Mouse (Mus musculus): Measurements from ENCODE around the gene Veph1.

Gene Veph1

DNA sequence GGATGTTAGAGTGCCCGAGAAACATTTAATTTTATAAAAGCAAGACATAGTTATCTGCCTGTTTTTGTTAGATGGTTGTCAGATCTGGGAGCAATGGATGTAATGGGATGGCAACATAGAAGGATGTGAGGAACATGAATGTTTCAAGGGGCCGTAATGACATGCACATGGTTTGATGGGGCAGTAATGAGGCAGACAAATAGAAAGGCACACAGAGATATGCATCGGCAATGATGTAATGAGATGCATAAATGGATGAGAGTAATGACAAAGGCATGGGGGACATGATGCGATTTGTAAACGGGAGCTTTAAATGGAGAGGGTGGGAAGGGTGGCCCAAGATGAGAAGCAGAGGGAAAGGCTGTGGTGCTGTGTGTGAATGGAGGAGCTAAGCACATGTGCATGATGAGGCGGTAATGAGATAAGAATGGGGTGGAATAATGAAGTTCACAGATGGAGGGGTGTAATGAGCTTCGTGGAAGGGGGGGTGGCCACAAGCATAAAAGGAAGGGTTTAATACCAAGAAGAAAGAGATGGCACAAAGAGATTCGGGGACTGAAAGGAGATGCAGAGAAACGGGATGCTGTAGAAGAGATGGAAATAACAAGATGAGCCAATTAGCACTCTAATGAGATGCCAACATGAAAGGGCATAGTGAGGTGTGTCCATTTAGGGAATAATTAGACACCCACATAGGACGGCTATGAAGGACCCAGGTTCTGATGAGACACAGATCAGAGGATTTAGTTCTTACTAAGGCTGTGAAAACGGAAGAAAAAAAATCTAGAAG lies 194.6 kb downstream of the Veph1 start:
- Histone ChIP-seq H3K4me1 (replicated peaks; ENCODE audit: low read depth, low read length) (no peaks in the 10 kb centered on the region), H3K9me3 (ENCODE audit: low read length) (0 out of 2 replicates have a peak, but pooled peaks cover 3% of the 10 kb centered on the region), H3K27me3 (ENCODE audit: insufficient read depth, low read length) (no peaks in the 10 kb centered on the region), H3K4me3 (replicated peaks; ENCODE audit: low read length) (no peak overlapping the region), H3K36me3 (ENCODE audit: insufficient read depth, low read length) (no peaks in the 10 kb centered on the region)
- TF ChIP-seq NANOG (IDR thresholded peaks at IDR 0.05; ENCODE audit: borderline replicate concordance, low read length): no peak
- no peak for TF ChIP-seq POU5F1 (IDR thresholded peaks at IDR 0.05; ENCODE audit: borderline replicate concordance, low read length)
- no peak for TF ChIP-seq CTCF (conservative IDR thresholded peaks at IDR 0.05; ENCODE audit: low read length)

DNA sequence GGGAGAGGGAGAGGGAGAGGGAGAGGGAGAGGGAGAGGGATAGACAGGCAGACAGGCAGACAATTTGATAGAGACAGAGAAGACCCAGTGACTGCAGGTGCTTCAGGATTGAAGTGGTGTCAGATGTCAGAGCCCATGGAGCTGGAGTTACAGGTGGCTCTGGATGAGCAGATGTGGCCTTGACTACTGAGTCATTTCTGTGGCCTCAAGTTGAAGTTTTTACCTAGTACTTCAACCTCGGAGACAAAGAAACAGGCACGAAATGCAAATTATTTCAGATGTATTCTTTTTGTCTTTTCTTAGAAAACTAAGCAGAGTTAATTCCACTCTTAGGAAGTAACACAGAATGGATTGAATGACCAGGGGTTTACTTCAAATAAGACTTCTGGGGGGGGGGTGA lies 195.6 kb downstream of the Veph1 start:
- Histone ChIP-seq H3K36me3 (ENCODE audit: insufficient read depth, low read length) (no peaks in the 10 kb centered on the region), H3K9me3 (ENCODE audit: low read length) (0 out of 2 replicates have a peak, but pooled peaks cover 3% of the 10 kb centered on the region)

DNA sequence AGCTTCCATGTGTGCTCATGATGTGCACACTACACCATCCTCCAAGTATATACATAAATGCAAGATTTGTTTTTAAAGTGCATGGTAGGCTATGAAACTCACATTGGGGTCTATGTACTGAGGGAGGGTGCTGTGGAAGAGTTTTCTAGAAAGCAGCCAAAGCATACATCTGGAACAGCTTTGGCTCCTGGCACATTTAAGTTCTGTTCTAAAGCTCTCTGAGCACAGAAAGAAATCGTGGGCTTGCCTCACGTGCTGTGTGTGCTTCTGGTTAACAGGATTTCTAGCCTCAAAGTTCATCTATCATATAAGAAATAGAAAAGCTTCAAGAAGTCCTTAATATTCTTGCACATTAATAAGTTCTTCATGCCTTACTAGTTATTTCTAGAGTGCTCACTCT lies 204.9 kb downstream of the Veph1 start:
- H3K4me3 ChIP-seq (replicated peaks; ENCODE audit: low read length): no peak overlapping the region
- TF ChIP-seq CTCF (conservative IDR thresholded peaks at IDR 0.05; ENCODE audit: low read length) (no peak), POU5F1 (IDR thresholded peaks at IDR 0.05; ENCODE audit: borderline replicate concordance, low read length) (no peak)

More for the DNA sequence above, 195.6 kb downstream of the Veph1 start:
- no peaks in the 10 kb centered on the region for H3K27me3 ChIP-seq (ENCODE audit: insufficient read depth, low read length)
- no peaks in the 10 kb centered on the region for H3K4me1 ChIP-seq (replicated peaks; ENCODE audit: low read depth, low read length)
- TF ChIP-seq CTCF (conservative IDR thresholded peaks at IDR 0.05; ENCODE audit: low read length) (no peak), NANOG (IDR thresholded peaks at IDR 0.05; ENCODE audit: borderline replicate concordance, low read length) (no peak), POU5F1 (IDR thresholded peaks at IDR 0.05; ENCODE audit: borderline replicate concordance, low read length) (no peak)
- H3K4me3 ChIP-seq (replicated peaks; ENCODE audit: low read length): no peak overlapping the region

DNA sequence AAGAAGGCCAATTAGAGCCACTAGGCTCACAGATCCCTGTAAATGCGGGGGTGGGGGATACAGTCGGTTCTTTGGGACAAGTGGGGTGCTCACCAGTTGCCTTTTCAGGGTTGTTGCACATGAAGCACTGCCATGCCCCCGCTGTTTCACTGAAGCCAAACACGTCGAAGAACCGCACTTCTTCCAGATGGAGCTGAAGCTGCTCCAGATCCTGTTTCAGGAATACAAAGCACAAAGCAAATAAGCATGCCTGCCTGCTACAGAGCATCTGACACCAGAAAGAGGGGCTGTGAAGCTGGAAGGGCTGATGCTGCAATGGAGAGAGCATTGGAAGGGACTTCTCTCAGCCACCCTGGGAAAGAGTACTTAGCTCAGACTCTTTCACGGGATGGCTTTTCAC lies 209.0 kb downstream of the Veph1 start:
- no peak overlapping the region for H3K4me3 ChIP-seq (replicated peaks; ENCODE audit: low read length)
- H3K9me3 ChIP-seq (ENCODE audit: low read length): no peaks in the 10 kb centered on the region
- no peaks in the 10 kb centered on the region for H3K27me3 ChIP-seq (ENCODE audit: insufficient read depth, low read length)
- no peaks in the 10 kb centered on the region for H3K36me3 ChIP-seq (ENCODE audit: insufficient read depth, low read length)
- no peaks in the 10 kb centered on the region for H3K4me1 ChIP-seq (replicated peaks; ENCODE audit: low read depth, low read length)
- TF ChIP-seq POU5F1 (IDR thresholded peaks at IDR 0.05; ENCODE audit: borderline replicate concordance, low read length) (no peak), CTCF (conservative IDR thresholded peaks at IDR 0.05; ENCODE audit: low read length) (no peak), NANOG (IDR thresholded peaks at IDR 0.05; ENCODE audit: borderline replicate concordance, low read length) (no peak)

More for the DNA sequence above, 204.9 kb downstream of the Veph1 start:
- Histone ChIP-seq H3K36me3 (ENCODE audit: insufficient read depth, low read length) (no peaks in the 10 kb centered on the region), H3K27me3 (ENCODE audit: insufficient read depth, low read length) (no peaks in the 10 kb centered on the region), H3K4me1 (replicated peaks; ENCODE audit: low read depth, low read length) (no peaks in the 10 kb centered on the region), H3K9me3 (ENCODE audit: low read length) (no peaks in the 10 kb centered on the region)

DNA sequence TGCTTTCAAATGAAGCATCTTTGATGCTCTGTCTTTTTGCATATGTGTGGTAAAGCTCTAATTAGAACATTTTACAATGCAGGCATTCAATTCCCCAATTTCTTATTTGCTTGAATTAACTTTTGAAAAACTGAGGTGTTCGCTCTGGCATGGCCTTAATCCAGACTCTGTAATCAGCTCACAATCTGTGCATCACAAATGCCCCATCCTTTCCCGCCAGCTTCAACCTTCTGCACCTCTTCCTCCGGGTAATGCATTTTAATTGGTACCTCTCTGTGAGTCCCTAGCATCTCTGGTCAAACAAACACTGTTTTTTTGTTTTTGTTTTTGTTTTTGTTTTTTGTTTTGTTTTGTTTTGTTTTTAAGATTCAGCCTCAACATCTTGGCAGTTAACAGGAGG lies 212.8 kb downstream of the Veph1 start:
- no peak overlapping the region for H3K4me3 ChIP-seq (replicated peaks; ENCODE audit: low read length)
- H3K4me1 ChIP-seq (replicated peaks; ENCODE audit: low read depth, low read length): no peaks in the 10 kb centered on the region
- H3K36me3 ChIP-seq (ENCODE audit: insufficient read depth, low read length): no peaks in the 10 kb centered on the region
- no peak for TF ChIP-seq POU5F1 (IDR thresholded peaks at IDR 0.05; ENCODE audit: borderline replicate concordance, low read length)
- no peak for TF ChIP-seq CTCF (conservative IDR thresholded peaks at IDR 0.05; ENCODE audit: low read length)
- no peak for TF ChIP-seq NANOG (IDR thresholded peaks at IDR 0.05; ENCODE audit: borderline replicate concordance, low read length)
- H3K27me3 ChIP-seq (ENCODE audit: insufficient read depth, low read length): no peaks in the 10 kb centered on the region
- H3K9me3 ChIP-seq (ENCODE audit: low read length): no peaks in the 10 kb centered on the region

DNA sequence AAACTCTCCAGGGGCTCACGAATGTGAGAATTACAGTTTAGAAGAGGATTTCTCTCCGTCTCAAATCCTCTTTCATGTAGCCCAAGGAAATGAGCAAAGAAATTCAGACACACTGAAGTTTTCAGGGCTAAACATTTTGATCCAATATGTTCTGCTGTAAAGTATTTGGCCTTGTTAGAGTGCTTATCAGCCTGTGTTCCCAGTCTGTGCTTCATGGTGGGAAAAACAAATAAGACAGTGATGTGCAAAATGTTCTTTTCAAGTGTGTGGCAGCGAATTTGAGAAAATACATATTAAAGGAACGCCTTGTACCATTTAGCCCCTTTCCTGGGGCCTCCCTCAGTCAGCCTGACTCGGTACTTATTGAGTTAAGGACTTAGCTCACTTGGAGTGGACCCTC lies 213.2 kb downstream of the Veph1 start:
- no peaks in the 10 kb centered on the region for H3K9me3 ChIP-seq (ENCODE audit: low read length)
- TF ChIP-seq POU5F1 (IDR thresholded peaks at IDR 0.05; ENCODE audit: borderline replicate concordance, low read length): no peak
- H3K27me3 ChIP-seq (ENCODE audit: insufficient read depth, low read length): no peaks in the 10 kb centered on the region
- H3K36me3 ChIP-seq (ENCODE audit: insufficient read depth, low read length): no peaks in the 10 kb centered on the region
- no peak overlapping the region for H3K4me3 ChIP-seq (replicated peaks; ENCODE audit: low read length)
- H3K4me1 ChIP-seq (replicated peaks; ENCODE audit: low read depth, low read length): peaks cover 2% of the 10 kb centered on the region

DNA sequence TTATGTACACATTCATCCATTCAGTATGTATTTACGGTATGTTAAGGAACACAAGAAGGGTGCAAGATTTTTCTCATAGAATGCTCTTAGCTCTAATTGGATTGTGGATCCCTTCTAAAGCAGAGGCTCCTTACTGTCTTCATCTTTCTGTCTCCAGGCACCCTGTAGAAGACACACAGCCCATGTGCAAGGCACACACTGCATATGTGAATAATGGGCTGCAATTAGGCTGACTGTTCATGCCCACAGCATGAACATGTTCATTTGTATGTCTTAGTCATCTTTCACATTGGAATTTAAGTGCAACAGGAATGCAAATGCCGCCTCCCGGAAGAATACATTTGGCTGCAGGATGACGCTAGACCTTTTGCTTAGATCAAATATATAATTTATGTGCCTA lies 213.7 kb downstream of the Veph1 start:
- Histone ChIP-seq H3K4me3 (replicated peaks; ENCODE audit: low read length) (no peak overlapping the region), H3K36me3 (ENCODE audit: insufficient read depth, low read length) (no peaks in the 10 kb centered on the region), H3K4me1 (replicated peaks; ENCODE audit: low read depth, low read length) (peaks cover 7% of the 10 kb centered on the region), H3K9me3 (ENCODE audit: low read length) (no peaks in the 10 kb centered on the region), H3K27me3 (ENCODE audit: insufficient read depth, low read length) (no peaks in the 10 kb centered on the region)
- TF ChIP-seq NANOG (IDR thresholded peaks at IDR 0.05; ENCODE audit: borderline replicate concordance, low read length) (no peak), POU5F1 (IDR thresholded peaks at IDR 0.05; ENCODE audit: borderline replicate concordance, low read length) (no peak), CTCF (conservative IDR thresholded peaks at IDR 0.05; ENCODE audit: low read length) (no peak)

DNA sequence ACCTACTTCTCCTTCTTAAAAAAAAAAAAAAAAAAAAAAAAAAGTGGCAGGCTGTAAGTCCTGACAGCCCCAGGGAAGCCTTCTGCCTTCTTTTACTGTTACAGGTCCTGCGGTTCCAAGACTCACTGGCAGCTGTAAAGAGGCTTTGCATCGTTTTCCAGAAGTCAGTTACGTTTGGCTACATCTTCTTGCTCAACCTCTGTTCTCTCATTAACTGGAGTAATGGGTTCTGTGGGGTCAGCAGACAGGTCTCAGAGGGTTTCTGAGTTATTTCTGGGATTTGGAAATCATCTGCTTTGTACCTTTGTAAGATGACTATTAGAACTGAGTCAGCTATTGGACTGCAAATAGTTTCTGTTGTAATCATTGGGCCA lies 215.3 kb downstream of the Veph1 start:
- H3K4me3 ChIP-seq (replicated peaks; ENCODE audit: low read length): no peak overlapping the region
- no peaks in the 10 kb centered on the region for H3K27me3 ChIP-seq (ENCODE audit: insufficient read depth, low read length)
- H3K36me3 ChIP-seq (ENCODE audit: insufficient read depth, low read length): no peaks in the 10 kb centered on the region
- peaks cover 8% of the 10 kb centered on the region for H3K4me1 ChIP-seq (replicated peaks; ENCODE audit: low read depth, low read length)
- TF ChIP-seq POU5F1 (IDR thresholded peaks at IDR 0.05; ENCODE audit: borderline replicate concordance, low read length) (no peak), CTCF (conservative IDR thresholded peaks at IDR 0.05; ENCODE audit: low read length) (no peak), NANOG (IDR thresholded peaks at IDR 0.05; ENCODE audit: borderline replicate concordance, low read length) (no peak)
- no peaks in the 10 kb centered on the region for H3K9me3 ChIP-seq (ENCODE audit: low read length)

Data from E14TG2a.4 (cell line).